Mouse (Mus musculus) lung, embryonic 14.5 days (tissue): ENCODE measurements around the gene Mrpl20. TPM values are rescaled to one million over a fixed set of nuclear protein-coding genes. Genes with fewer than 3 reads are reported as not detected.
"Not testable (repeated sequence)": the region's sequence is repeated elsewhere in the genome, so short reads cannot be mapped to it uniquely, and the experiment has no call there.

Source experiments
- ATAC-seq: fragments of 200-750 bp; cut with Nextera tagmentation; 2 replicates; pipeline ENCODE4 v1.8.0; 2017; ENCODE audit warnings: mild to moderate bottlenecking, moderate TSS enrichment, moderate library complexity; ENCODE audit not compliant: insufficient read depth
- DNase-seq: peaks from one replicate; pipeline ENCODE4 v3.0.0-alpha.2; 2015
- H3K27ac ChIP-seq: fragments of 300-500 bp; sonication (generic); 2 replicates; pipeline ENCODE4 v1.5.1; 2014; ENCODE audit warnings: low read depth, mild to moderate bottlenecking, moderate library complexity
- H3K27me3 ChIP-seq: fragments of 300-500 bp; sonication (generic); 2 replicates; pipeline ENCODE4 v1.6.1; 2014; ENCODE audit warnings: low read length, control low read depth; ENCODE audit not compliant: insufficient read depth
- H3K36me3 ChIP-seq: fragments of 300-500 bp; sonication (generic); 2 replicates; pipeline ENCODE4 v1.6.1; 2014; ENCODE audit warnings: control low read depth; ENCODE audit not compliant: insufficient read depth
- H3K4me1 ChIP-seq: fragments of 300-500 bp; sonication (generic); 2 replicates; pipeline ENCODE4 v1.6.1; 2014; ENCODE audit warnings: antibody characterized with exemption, control low read depth; ENCODE audit not compliant: insufficient read depth
- H3K4me2 ChIP-seq: fragments of 300-500 bp; sonication (generic); 2 replicates; pipeline ENCODE4 v1.6.1; 2014; ENCODE audit warnings: mild to moderate bottlenecking
- H3K4me3 ChIP-seq: fragments of 300-500 bp; sonication (generic); 2 replicates; pipeline ENCODE4 v1.5.1; 2014; ENCODE audit warnings: low read depth, low read length
- H3K9ac ChIP-seq: fragments of 300-500 bp; sonication (generic); 2 replicates; pipeline ENCODE4 v1.6.1; 2014
- H3K9me3 ChIP-seq: fragments of 300-500 bp; sonication (generic); 2 replicates; pipeline ENCODE4 v1.6.1; 2016; ENCODE audit warnings: low read depth, low read length, control low read depth
- CTCF ChIP-seq: IDR thresholded peaks from 2 replicates; pipeline ENCODE4 v1.5.1; 2016; ENCODE audit warnings: antibody characterized with exemption, low read depth
- WGBS: fragments of 180-500 bp; shearing (Covaris S2); extraction: QIAGEN DNeasy Blood & Tissue Kit; methylation state at CpG from one replicate; pipeline ENCODE4 v1.1.7; 2014; 5-methylcytosine and 5-hydroxymethylcytosine counted together
- polyA plus RNA-seq: library from polyadenylated mRNA; unstranded; fragments of >200 nt; fragmentation: Nextera tagmentation; extraction: Ambion mirVana; gene quantifications from 2 replicates; pipeline ENCODE4 v1.2.1, GENCODE M21; 2014

Gene Mrpl20
- polyA plus RNA-seq, 1 experiment from 2014 or later, result 231 TPM

DNA sequence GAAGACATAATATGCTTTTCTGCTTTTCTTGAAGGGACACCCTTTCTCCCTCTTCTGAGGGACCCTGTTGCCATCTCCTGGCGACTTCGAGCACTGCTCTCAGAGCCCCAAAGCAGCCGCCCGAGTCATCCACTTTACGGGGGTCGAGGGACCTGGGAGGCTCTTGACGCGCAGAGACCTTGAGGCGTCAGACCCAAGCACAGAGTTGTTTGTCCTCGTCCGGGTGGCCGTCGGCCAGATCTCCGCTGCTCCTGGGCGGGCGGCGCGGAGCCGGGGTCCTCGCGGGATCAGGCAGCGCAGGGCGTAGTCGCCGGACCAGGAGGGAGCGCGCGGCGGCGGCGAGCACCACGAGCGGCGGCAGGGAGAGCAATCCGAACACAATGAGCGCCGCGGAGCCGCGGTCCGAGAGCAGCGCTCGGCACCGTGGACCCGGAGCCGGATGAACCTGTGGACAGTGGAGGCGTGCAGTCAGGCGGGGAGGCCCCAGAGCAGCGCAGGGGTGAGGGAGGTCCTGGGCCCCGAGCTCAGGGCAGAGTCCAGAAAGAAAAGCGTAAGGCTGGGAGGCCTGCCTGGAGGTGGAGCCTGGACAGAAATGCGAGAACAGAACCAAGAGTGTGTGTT lies 18.5 kb upstream of the Mrpl20 start:
- Histone ChIP-seq H3K4me3 (peak overlapping the region; percentile 60), H3K4me1 (0 out of 2 replicates have a peak, but pooled peaks cover 6% of the 10 kb centered on the region), H3K27ac (peak overlapping the region; percentile 70), H3K27me3 (no peaks in the 10 kb centered on the region), H3K4me2 (peak overlapping the region; percentile 81), H3K9ac (peak overlapping the region; percentile 82), H3K36me3 (no peaks in the 10 kb centered on the region), H3K9me3 (no peaks in the 10 kb centered on the region)
- ATAC-seq, result peak; percentile 88
- under 1% methylated on average over 52 of the region's 52 CpGs for WGBS
- DNase-seq, result peak; percentile 92
- TF ChIP-seq CTCF, result peak; percentile 77

- Histone ChIP-seq H3K4me1 (0 out of 2 replicates have a peak, but pooled peaks cover 6% of the 10 kb centered on the region), H3K9me3 (no peaks in the 10 kb centered on the region), H3K4me2 (no peak overlapping the region), H3K36me3 (no peaks in the 10 kb centered on the region), H3K4me3 (no peak overlapping the region), H3K27me3 (no peaks in the 10 kb centered on the region), H3K9ac (no peak overlapping the region), H3K27ac (no peak overlapping the region)
- 76% methylated on average over 10 of the region's 10 CpGs for WGBS
- no peak for DNase-seq
- no peak for TF ChIP-seq CTCF
- no peak for ATAC-seq
Observed at GRCm38 (mm10) chr4:155785246-155785645, 17.4 kb upstream of the Mrpl20 start.

GRCm38 (mm10) chr4:155785819-155786218 lies 16.9 kb upstream of the Mrpl20 start, which contains the start of gene Tmem88b:
Tmem88b (minus strand) TSS chr4:155785874.
- Histone ChIP-seq H3K4me1 (0 out of 2 replicates have a peak, but pooled peaks cover 6% of the 10 kb centered on the region), H3K4me2 (peak within 1 kb of the TSS; percentile 81), H3K27ac (no peak within 1 kb of the TSS), H3K36me3 (no peaks in the 10 kb centered on the region), H3K27me3 (no peaks in the 10 kb centered on the region), H3K4me3 (peak within 1 kb of the TSS; percentile 60; the same call in 1 of the 2 replicates), H3K9me3 (no peaks in the 10 kb centered on the region), H3K9ac (peak within 1 kb of the TSS; percentile 82; the same call in 1 of the 2 replicates)
- peak; percentile 23; the same call in 1 of the 2 replicates for TF ChIP-seq CTCF
- no peak for ATAC-seq
- WGBS, result 61% methylated on average over 5 of the region's 5 CpGs
- no peak for DNase-seq

DNA sequence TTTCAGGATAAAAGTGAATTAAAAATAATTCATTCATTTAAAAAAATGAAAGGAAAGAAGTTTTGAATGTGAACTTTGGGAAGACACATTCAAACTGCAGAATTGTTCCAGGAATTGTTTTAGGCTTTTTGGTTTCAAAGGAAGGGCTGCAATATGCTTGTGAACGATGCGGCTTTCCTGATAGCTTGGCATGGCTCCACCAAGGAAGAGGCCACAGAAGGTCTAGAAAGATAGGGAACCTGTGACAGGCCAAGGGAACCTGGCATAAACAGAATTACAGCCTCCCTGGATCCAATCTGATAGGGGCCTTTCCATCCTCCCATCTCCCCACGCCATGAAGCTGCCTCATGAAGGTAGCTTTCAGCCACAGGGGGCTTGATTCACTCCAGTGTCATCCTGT lies 14.4 kb upstream of the Mrpl20 start:
- Histone ChIP-seq H3K27ac (no peak overlapping the region), H3K4me3 (no peak overlapping the region), H3K27me3 (no peaks in the 10 kb centered on the region; the same call in 1 of the 2 replicates), H3K4me1 (0 out of 2 replicates have a peak, but pooled peaks cover 3% of the 10 kb centered on the region), H3K4me2 (no peak overlapping the region), H3K9me3 (no peaks in the 10 kb centered on the region), H3K9ac (no peak overlapping the region), H3K36me3 (no peaks in the 10 kb centered on the region)
- ATAC-seq (no peak), DNase-seq (no peak)
- no peak for TF ChIP-seq CTCF
- WGBS, result 63% methylated on average over 3 of the region's 3 CpGs

- H3K27me3 ChIP-seq, DNase-seq, H3K4me2 ChIP-seq, H3K27ac ChIP-seq, H3K9ac ChIP-seq, H3K36me3 ChIP-seq, H3K9me3 ChIP-seq, H3K4me3 ChIP-seq, H3K4me1 ChIP-seq, ATAC-seq: not testable (repeated sequence)
- 69% methylated on average over 4 of the region's 4 CpGs for WGBS
Observed at GRCm38 (mm10) chr4:155788833-155789232, 13.8 kb upstream of the Mrpl20 start.

DNA sequence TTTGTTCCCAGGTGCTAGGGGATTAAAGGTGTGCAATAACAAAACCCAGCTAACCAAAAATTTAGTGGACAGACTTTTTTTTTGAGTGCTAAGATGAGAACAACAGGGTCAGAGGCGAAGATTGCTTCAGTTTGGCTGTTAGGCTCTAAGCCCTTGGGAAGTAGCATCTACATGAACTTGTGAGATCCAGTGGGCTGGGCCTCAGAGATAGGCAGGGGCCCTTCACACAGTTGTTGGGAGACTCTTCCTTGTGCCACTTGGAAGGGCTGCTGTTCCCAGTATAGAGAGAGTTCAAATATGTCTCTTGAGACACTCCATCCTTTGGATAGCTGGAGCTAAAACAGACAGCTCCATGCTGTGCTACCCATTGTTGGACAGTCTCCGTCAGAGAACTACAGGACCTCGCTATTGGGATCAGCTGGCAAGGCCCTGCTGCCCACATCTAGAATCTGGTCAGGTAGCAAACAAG lies 12.6 kb upstream of the Mrpl20 start, which contains the start of gene Ankrd65:
TSS of gene Ankrd65 (plus strand) at position 419 of the 469 bp plus-strand sequence.
- ATAC-seq (no peak), DNase-seq (no peak)
- Histone ChIP-seq H3K9ac (0 out of 2 replicates have a peak within 1 kb of the TSS, but pooled peaks have one; percentile 6), H3K4me2 (no peak within 1 kb of the TSS), H3K27me3 (no peaks in the 10 kb centered on the region; the same call in 1 of the 2 replicates), H3K27ac (no peak within 1 kb of the TSS), H3K4me3 (no peak within 1 kb of the TSS), H3K9me3 (no peaks in the 10 kb centered on the region), H3K36me3 (no peaks in the 10 kb centered on the region), H3K4me1 (no peaks in the 10 kb centered on the region)
- WGBS, result 85% methylated on average over 3 of the region's 3 CpGs
- no peak for TF ChIP-seq CTCF

DNA sequence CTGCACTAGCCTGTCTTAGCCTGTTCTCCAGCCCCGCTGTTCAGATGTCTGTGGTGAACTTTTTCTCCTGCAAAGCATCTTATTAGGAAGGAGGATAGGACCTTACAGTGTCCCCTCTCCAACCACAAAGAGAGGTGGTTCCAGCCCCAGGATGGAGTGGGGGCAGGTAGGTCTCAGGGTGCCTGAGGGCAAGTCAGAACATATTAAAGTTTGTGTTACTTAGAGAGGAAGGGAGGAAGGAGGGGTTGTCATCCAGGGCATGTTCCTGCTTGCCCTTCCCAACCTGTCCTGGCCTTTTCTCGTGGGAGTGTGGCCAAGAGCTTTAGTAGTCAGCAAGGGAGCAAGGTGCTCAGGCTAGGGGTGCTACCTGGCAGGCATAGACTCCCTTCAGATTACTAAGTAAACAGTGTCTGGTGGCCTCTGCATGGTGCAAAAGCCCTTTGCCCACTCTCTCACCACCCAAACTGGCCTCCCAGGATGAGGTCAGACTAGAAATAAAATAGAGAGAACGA lies 12.0 kb upstream of the Mrpl20 start:
- Histone ChIP-seq H3K27ac (no peak overlapping the region), H3K9me3 (no peaks in the 10 kb centered on the region), H3K27me3 (no peaks in the 10 kb centered on the region; the same call in 1 of the 2 replicates), H3K4me3 (no peak overlapping the region), H3K4me2 (no peak overlapping the region), H3K4me1 (no peaks in the 10 kb centered on the region), H3K36me3 (no peaks in the 10 kb centered on the region), H3K9ac (0 out of 2 replicates have a peak overlapping the region, but pooled peaks have one; percentile 6)
- 51% methylated on average over 3 of the region's 3 CpGs for WGBS
- no peak for ATAC-seq
- TF ChIP-seq CTCF, result no peak
- no peak for DNase-seq
